Mouse (Mus musculus) adrenal gland, postnatal 36 days (tissue): ENCODE measurements around the gene Gm8246. TPM values are rescaled to one million over a fixed set of nuclear protein-coding genes. Genes with fewer than 3 reads are reported as not detected.
"Not testable (repeated sequence)": the region's sequence is repeated elsewhere in the genome, so short reads cannot be mapped to it uniquely, and the experiment has no call there.

Source experiments
- DNase-seq, 2 experiments: peaks; one replicate each; pipeline ENCODE4 v3.0.0; 2021; ENCODE audit warnings: mixed read lengths in 1 of 2
- long read RNA-seq, 2 experiments: library from polyadenylated mRNA; stranded (forward); transcript quantifications; one replicate each; pipeline ENCODE4 v2.0.0; 2021; ENCODE audit warnings: borderline sequencing depth in 2 of 2
- total RNA-seq, 2 experiments: library from RNA; stranded (reverse); gene quantifications; 2 replicates each; pipeline ENCODE4 v1.2.3; 2021

Gene Gm8246
- not detected for total RNA-seq
- long read RNA-seq, experiment 1, result 0 reads
- long read RNA-seq, experiment 2, result 0 reads

DNA sequence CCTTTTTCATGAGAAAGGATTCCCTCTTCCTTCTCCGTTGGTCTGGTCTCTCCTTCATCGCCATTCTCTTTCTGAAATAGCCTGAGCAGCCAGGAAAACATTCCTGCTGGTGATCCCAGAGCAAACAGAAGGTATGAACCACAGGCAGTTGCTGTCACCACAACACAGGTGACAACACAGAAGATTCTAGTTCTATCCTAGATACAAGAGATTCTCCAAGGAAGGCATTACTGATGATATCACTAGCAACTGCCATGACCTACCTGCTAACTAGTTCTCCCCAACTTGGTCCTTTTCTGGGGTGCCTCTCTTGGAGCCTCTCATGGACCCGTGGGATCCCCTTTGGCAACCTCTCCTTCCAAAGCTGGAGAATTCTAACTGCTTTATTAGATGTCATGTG, at the start of gene Gm8246:
Gene Gm8246 (minus strand): TSS at position 101 of the 400 bp plus-strand sequence.
- not testable (repeated sequence) for DNase-seq

GRCm38 (mm10) chr14:5501374-5501773, 23.7 kb upstream of the Gm8246 start, which contains the start of gene Gm3488:
Gene Gm3488, plus strand, starts transcription at chr14:5501674.
- DNase-seq, result not testable (repeated sequence)

- DNase-seq, result not testable (repeated sequence)
Measured at GRCm38 (mm10) chr14:5483907-5484306, 6.3 kb upstream of the Gm8246 start, which contains the start of gene Gm3187. Gene Gm3187, plus strand, starts transcription at chr14:5484207.

DNA sequence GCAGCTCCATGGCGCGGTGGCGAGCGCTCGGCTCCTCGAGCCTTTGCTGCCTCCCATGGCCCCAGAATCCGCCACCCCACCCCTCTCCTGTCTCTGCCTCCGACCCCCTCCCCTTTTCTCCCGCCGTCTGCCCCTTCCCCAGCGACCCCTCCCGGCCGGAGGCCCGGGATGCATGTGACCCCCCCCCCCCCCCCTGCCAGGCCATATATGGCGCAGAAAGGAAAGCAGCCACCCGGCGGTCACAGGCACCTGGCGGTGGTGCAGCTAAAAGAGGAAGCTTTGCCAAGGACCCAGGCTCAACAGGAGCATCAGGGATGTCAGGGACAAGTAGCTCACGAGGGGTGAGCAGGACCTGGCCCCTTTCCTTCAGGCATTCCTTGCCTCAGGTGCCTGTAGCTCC, 17.2 kb downstream of the Gm8246 start:
- DNase-seq, result not testable (repeated sequence)

GRCm38 (mm10) chr14:5455367-5455766, 22.3 kb downstream of the Gm8246 start, which contains the start of gene Gm3194:
Gene Gm3194, minus strand, starts transcription at chr14:5455467.
- DNase-seq, result not testable (repeated sequence)

Other genes starting within 250 kb of the Gm8246 start
- gene Gm3526, start 217.2 kb downstream of the Gm8246 start, total RNA-seq, result not detected
- gene Gm3542, start 142.9 kb downstream of the Gm8246 start, total RNA-seq, result not detected
- gene Gm3500, start 88.8 kb downstream of the Gm8246 start, total RNA-seq, result not detected
- under 1 TPM; 0.43 to 0.46 TPM for gene Gm3194, start 22.4 kb downstream of the Gm8246 start, total RNA-seq
- gene Gm3187, start 6.4 kb upstream of the Gm8246 start, total RNA-seq, result not detected
- under 1 TPM in 1 of 2 experiments, not detected in 1; 0.33 TPM for gene Gm3488, start 23.8 kb upstream of the Gm8246 start, total RNA-seq
- not detected for gene Gm3532, start 60.7 kb upstream of the Gm8246 start, total RNA-seq
- gene Gm8265, start 155.2 kb upstream of the Gm8246 start, total RNA-seq, result not detected
- gene Gm9603, start 209.6 kb upstream of the Gm8246 start, total RNA-seq, result not detected